Mouse (Mus musculus): ENCODE measurements around the gene Acvr1.

DNA sequence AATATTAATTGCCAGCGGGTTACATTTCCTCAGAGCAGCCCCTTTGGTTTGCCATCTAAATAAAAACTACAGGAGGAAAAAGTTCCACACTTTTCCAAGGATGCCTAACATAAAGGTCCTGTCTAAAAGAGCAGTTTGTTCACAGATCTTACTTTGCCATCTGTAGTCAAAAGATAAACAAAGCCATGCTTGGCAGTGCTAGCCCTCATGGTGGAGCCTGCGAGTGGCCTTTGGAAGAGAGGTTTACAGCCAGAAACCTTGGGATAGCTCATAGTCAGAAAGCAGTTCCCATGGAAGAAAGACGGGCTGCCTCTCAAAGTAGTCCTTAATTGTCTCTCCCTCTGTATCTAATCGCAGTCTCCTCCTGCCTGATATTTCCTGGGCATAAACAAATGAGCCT lies 36.4 kb downstream of the Acvr1 start:
- TF ChIP-seq CTCF (IDR thresholded peaks at IDR 0.05; ENCODE audit: low read depth) (no peak; the same call in 1 of the 2 replicates), EP300 (IDR thresholded peaks at IDR 0.05; ENCODE audit: low read depth) (no peak)

Measured in heart, postnatal 0 days (tissue).